Mouse (Mus musculus) stomach, postnatal 0 days (tissue): ENCODE results near the gene 1700067K01Rik.

Experiments used
- CTCF ChIP-seq: IDR thresholded peaks from 2 replicates; pipeline ENCODE4 v1.5.1; 2016; ENCODE audit warnings: antibody characterized with exemption, low read depth, mild to moderate bottlenecking, moderate library complexity
- EP300 ChIP-seq: optimal IDR thresholded peaks from 2 replicates; pipeline ENCODE3; 2016; ENCODE audit warnings: antibody characterized with exemption

DNA sequence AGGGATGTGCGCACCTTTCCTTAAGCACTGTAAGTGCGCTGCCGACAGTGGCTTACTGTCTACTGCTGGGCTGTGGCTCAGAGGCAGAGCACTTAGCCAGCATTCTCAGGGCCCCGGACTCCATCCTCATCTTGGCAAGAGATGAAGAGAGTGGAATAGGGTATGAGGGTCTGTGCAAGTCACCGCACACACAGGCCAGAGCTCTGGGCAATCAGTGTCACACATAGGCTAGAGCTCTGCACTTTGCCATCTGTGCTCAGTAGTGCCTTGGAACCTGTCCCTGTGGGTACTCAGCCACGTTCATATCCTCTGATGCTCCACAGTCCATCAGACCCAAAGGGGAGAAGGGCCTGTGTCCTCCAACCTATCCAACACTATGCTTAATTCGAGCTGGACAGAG, 19.8 kb upstream of the 1700067K01Rik start:
- TF ChIP-seq CTCF (no peak), EP300 (no peak)
